Mouse (Mus musculus): ENCODE data around the gene Cnga4.
"Not testable (repeated sequence)": the region's sequence is repeated elsewhere in the genome, so short reads cannot be mapped to it uniquely, and the experiment has no call there.

The Cnga4 gene

DNA sequence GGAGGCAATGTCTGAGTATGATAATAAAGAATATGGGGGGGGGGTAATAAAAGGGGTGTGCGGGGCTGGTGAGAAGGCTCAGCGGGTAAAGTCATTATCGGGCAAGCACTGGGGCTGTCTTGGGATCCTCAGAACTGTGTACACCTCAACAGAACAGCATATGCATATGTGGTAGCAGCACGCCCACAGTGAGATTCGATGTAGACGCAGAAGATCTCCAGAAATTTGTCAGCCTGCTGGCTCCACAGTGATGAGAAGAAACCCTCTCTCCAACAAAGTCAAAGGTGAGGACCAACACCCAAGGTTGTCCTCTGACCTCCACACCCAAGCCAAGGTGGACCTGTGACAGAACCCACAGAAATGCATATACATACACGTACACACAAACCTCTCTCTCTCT lies 12.2 kb downstream of the Cnga4 start:
- no peak for DNase-seq (ENCODE audit: low spot score)

DNA sequence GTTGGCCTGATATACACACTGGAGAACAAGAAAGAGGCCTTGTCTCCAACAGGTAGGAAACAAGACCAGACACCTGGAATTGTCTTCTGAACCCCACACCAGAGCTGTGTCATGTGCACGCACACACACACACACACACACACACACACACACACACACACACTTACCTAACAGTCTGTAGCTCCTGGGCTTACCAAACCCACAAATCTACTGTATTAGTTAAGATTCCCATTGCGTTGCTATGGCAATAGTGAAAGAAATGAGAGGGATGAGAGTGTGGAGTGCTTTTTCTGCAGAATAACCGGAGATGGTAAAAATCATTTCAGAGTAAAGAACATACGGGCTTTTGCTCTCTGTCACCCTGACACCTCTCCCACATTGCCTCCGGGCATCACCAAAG lies 13.7 kb downstream of the Cnga4 start:
- DNase-seq (ENCODE audit: low spot score) = no peak

DNA sequence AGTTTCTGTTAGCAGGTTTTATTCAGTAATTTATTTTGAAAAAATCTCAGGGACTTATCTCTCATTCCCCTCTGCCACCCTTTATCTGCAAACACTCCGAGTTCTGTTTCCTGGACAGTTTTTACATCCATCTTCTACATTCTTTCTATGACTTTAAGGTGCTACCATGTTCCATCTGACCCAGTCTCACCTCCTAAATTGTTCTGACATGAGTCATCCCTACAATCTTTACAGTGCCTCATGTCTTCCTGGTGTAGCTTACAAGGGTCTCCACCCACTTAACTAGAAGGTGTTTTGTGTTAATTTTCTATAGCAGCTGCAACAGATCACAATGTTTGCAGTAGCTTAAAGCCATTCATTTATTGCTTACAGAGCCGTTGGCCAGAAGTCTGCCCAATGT lies 16.5 kb downstream of the Cnga4 start:
- DNase-seq (ENCODE audit: low spot score) = no peak

DNA sequence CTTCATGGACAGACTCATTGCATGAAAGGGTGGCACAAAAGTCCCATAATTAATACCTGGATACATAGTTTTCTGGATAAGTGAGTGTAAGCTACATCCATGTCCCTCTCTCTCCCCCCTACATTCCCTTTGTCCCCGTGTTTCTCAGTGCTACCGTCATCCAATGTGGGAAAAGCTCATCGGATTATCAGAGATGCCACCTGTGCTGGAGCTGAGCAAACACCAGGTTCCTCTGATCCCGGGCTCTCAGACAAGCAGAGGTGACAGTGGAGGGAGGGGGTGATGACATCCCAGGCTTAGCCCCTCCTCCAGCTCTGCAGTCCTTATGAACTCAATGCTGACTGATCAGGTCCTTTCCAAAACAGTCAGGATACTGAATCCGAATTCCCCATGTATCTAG lies 20.0 kb downstream of the Cnga4 start:
- DNase-seq (ENCODE audit: low spot score) = no peak

DNA sequence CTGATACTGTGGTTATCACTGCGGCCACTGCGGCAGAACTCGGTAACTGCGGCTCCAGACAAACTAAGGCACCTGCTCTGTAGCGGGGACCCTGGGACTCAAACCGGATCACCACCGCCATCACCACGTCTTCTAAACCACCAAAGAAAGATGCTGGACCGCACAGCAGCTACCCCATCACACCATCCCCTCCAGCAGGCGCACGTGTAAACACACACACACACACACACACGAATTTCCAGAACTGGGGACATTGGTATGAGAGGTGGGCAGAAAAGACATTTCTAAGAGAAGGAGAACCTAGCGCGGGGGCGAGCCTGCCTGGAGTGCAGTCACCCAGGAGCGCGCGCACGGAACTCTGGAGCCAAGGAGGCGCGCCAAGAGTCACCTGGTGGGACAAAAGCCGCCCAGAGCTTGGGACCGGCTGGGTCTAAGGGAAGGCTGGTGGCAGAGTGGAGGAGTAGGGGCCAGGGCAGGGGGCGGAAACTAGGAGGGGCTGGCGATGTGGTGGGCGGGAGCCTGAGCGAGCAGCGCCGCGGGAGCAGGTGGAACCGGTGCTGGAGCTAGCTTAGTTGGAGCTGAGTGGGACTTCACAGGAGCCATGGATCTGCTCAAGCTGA lies 21.2 kb downstream of the Cnga4 start, which contains the start of gene Cckbr:
Gene Cckbr (plus strand): TSS at position 308 of the 620 bp plus-strand sequence.
- peak; percentile 51 for DNase-seq (ENCODE audit: low spot score)

DNA sequence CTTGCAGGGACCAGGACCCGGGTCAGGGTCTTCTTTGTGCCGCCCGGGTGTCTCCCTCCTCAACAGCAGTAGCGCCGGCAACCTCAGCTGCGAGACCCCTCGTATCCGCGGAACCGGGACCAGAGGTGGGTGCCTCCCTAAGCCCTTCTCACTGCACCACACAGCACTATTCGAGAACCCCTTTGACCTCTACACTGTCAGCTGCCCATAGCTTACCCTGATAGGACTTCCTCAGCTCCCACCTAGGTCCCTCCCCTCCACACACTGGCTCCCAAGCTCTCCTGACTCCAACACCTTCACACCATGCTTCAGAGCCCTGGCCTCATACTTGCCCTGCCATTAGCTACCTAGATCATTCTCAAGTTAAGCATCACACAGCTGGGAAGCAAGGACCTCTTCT lies 21.7 kb downstream of the Cnga4 start:
- no peak for DNase-seq (ENCODE audit: low spot score)

DNA sequence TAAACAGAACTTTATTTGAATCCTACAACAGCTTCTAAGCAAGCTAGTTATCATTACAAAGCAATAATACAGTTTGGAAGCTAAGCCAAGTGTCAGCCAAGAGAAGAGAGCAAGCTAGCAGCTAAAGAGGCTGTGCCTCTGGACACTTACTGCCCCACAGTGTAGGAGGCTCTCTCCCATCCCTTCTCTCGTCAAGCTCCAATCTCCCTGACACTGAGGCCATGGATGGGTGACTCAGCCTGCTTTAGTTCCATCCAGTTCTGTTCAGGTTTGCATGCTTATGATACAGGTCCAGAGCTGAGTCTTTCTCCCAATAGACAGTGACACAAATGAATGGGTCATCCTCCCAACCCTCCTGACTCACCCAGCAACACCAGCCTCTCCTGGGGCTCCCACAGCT lies 27.7 kb downstream of the Cnga4 start:
- DNase-seq (ENCODE audit: low spot score) = no peak

DNA sequence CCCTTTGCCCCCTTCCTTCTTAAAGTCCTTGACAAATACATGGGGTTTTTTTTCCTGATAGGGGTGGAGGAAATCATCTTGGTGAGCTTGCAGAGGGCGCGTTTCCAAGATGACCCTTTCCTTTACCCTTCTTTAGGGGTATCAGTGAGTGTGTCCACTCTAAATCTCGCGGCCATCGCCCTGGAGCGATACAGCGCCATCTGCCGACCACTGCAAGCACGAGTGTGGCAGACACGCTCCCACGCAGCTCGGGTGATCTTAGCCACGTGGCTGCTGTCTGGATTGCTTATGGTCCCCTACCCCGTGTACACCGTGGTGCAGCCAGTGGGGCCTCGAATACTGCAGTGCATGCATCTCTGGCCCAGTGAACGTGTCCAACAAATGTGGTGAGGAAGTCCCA lies 29.5 kb downstream of the Cnga4 start:
- DNase-seq (ENCODE audit: low spot score) = no peak

DNA sequence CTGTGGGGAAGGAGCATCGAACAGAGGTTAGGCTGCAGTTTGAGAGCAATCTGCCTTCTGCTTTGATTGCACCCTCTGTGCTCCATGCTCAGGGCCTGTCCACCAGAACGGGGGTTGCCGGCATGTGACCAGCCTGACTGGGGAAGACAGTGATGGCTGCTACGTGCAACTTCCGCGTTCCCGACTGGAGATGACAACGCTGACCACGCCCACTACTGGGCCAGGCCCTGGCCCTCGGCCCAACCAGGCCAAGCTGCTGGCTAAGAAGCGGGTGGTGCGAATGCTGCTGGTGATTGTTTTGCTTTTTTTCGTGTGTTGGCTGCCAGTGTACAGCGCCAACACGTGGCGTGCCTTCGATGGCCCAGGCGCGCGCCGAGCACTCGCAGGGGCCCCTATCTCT lies 30.4 kb downstream of the Cnga4 start:
- DNase-seq (ENCODE audit: low spot score) = no peak

DNA sequence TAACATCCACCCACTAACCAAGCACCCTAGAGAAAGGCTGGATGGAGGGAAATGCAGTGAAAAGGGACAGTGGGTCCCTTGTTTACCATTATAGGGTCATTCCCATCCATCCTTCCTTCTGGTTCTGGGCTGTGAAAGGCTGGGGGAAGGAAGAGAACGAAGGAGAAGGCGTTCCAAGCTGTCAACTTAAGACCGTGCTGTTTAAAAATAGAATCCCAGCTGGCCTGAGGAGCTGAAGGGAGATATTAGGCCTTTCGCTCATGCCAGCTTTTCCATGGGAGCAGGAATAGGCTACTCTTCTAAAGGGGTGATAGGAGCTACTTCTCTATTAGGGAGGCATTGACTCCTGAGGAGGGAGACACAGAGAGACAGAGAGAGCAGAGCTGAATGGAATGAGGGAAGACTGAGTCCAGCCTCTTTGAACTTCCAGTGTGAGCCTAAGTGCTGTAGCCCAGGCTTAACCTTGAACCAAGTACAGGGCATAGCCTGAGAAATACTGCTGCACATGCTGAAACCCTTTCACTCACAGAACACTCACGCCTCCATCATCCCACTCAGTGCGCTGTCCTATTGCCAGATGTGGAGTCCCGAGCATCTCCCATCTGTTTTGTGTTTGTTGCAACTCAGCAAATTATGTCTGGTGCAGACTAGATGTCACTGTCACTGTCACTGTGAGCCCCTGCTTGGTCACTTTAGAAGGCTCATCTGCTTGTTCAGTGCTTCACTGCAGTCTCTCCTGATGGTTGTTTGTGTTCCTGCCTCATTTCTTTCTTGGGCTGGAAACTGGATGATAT lies 33.8 kb downstream of the Cnga4 start:
- DNase-seq (ENCODE audit: low spot score) = no peak

DNA sequence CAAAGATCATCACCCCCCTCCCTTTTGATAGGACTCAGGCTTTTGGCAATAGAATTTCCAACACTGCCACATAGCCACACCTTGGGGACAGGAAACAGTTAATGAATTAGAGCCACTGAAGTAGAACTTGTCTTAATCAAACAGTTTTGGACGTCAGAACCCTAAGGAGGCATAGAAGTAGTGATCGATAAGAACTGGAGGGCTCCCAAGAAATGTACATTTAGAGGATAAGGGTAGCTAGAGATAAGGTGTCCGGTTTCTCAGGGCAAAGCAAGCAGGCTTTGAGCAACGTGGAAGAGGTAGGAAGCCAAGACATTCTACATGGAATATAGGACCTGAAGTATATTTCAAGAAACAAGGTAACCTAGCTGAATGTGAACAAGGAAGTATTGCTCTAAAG lies 37.1 kb downstream of the Cnga4 start:
- no peak for DNase-seq (ENCODE audit: low spot score)

DNA sequence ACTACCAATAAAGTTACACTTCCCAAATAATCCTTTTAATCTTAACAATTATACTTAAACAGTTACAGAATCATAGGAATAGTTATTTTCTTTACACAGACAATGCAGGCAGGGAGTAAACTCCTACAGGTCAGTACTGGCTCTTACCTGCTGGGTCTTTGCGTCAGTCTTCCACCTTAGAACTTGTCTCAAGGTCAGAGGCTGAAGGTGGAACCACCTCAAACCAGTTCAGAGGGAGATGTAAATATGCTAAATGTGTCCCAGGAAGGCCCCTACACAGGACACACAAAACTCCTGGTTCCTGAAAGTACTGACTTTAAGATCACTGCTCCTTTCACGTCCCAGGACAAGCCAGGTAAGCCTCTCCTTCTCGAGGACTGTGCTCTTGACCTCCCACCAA lies 40.7 kb downstream of the Cnga4 start:
- DNase-seq (ENCODE audit: low spot score) = no peak

DNA sequence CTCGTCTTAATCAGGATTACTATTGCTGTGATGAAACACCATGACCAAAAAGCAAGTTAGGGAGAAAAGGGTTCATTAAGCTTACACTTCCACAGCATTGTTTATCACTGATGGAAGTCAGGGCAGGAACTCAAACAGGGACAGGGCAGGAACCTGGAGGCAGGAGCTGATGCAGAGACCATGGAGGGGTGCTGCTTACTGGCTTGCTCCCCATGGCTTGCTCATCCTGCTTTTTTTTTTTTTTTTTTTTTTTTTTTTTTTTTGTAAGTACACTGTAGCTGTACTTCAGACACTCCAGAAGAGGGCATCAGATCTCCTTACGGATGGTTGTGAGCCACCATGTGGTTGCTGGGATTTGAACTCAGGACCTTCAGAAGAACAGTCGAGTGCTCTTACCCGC lies 49.0 kb downstream of the Cnga4 start:
- DNase-seq (ENCODE audit: low spot score) = not testable (repeated sequence)
